Mouse (Mus musculus): ENCODE data around the gene Atp2c2. TPM values are rescaled to one million over a fixed set of nuclear protein-coding genes. Genes with fewer than 3 reads are reported as not detected.

Atp2c2 gene
- polyA plus RNA-seq (2015; fragmentation: Nextera tagmentation; extraction: Ambion mirVana) = 0.11 TPM in 1 of 2 replicates, not detected in the other

GRCm38 (mm10) chr8:119699549-119700134 is at the start of gene Atp2c2:
Gene Atp2c2 (plus strand): TSS chr8:119700009.

GRCm38 (mm10) chr8:119666219-119666951 is 33.4 kb upstream of the Atp2c2 start, which contains the start of gene Wfdc1:
Gene Wfdc1 (plus strand): TSS chr8:119666365.

GRCm38 (mm10) chr8:119778263-119778662 is 78.5 kb downstream of the Atp2c2 start, which contains the start of gene Tldc1:
Gene Tldc1 (minus strand): TSS chr8:119778416.

Other genes with a start within 250 kb of the Atp2c2 start
- not detected in 2 replicates for gene Slc38a8, start 198.3 kb upstream of the Atp2c2 start, polyA plus RNA-seq (2015; fragmentation: Nextera tagmentation; extraction: Ambion mirVana)
- 39.1 and 41.9 TPM in 2 replicates for gene Mbtps1, start 141.3 kb upstream of the Atp2c2 start, polyA plus RNA-seq (2015; fragmentation: Nextera tagmentation; extraction: Ambion mirVana)
- gene Hsdl1, start 124.8 kb upstream of the Atp2c2 start, polyA plus RNA-seq (2015; fragmentation: Nextera tagmentation; extraction: Ambion mirVana) = 15.5 and 16.9 TPM in 2 replicates
- gene Dnaaf1, start 124.8 kb upstream of the Atp2c2 start, polyA plus RNA-seq (2015; fragmentation: Nextera tagmentation; extraction: Ambion mirVana) = not detected in 2 replicates
- gene Taf1c, start 94.8 kb upstream of the Atp2c2 start, polyA plus RNA-seq (2015; fragmentation: Nextera tagmentation; extraction: Ambion mirVana) = 3.5 and 3.6 TPM in 2 replicates
- gene Adad2, start 87.3 kb upstream of the Atp2c2 start, polyA plus RNA-seq (2015; fragmentation: Nextera tagmentation; extraction: Ambion mirVana) = not detected in 2 replicates
- gene Kcng4, start 64.3 kb upstream of the Atp2c2 start, polyA plus RNA-seq (2015; fragmentation: Nextera tagmentation; extraction: Ambion mirVana) = 0.21 and 0.37 TPM in 2 replicates
- 52.7 and 62.0 TPM in 2 replicates for gene Wfdc1, start 33.6 kb upstream of the Atp2c2 start, polyA plus RNA-seq (2015; fragmentation: Nextera tagmentation; extraction: Ambion mirVana)
- gene Tldc1, start 78.4 kb downstream of the Atp2c2 start, polyA plus RNA-seq (2015; fragmentation: Nextera tagmentation; extraction: Ambion mirVana) = 4.5 and 5.3 TPM in 2 replicates
- gene Cotl1, start 140.5 kb downstream of the Atp2c2 start, polyA plus RNA-seq (2015; fragmentation: Nextera tagmentation; extraction: Ambion mirVana) = 25.2 and 31.5 TPM in 2 replicates
- 4.3 and 4.4 TPM in 2 replicates for gene Klhl36, start 162.3 kb downstream of the Atp2c2 start, polyA plus RNA-seq (2015; fragmentation: Nextera tagmentation; extraction: Ambion mirVana)
- gene Usp10, start 210.4 kb downstream of the Atp2c2 start, polyA plus RNA-seq (2015; fragmentation: Nextera tagmentation; extraction: Ambion mirVana) = 34.7 and 35.7 TPM in 2 replicates
- gene Gm20388, start 210.8 kb downstream of the Atp2c2 start, polyA plus RNA-seq (2015; fragmentation: Nextera tagmentation; extraction: Ambion mirVana) = not detected in 2 replicates

Data from skeletal muscle tissue, postnatal 0 days (tissue).